Mouse (Mus musculus): ENCODE results near the gene Hps4. TPM values are rescaled to one million over a fixed set of nuclear protein-coding genes. Genes with fewer than 3 reads are reported as not detected.
A peak's percentile ranks its signal among the peaks of the same experiment; 100 is the strongest.

Gene Hps4
- total RNA-seq (2014; rRNA removed) (12.3 and 17.5 TPM in 2 replicates), polyA plus RNA-seq (2012; rRNA removed) (19.0 and 30.9 TPM in 2 replicates)

DNA sequence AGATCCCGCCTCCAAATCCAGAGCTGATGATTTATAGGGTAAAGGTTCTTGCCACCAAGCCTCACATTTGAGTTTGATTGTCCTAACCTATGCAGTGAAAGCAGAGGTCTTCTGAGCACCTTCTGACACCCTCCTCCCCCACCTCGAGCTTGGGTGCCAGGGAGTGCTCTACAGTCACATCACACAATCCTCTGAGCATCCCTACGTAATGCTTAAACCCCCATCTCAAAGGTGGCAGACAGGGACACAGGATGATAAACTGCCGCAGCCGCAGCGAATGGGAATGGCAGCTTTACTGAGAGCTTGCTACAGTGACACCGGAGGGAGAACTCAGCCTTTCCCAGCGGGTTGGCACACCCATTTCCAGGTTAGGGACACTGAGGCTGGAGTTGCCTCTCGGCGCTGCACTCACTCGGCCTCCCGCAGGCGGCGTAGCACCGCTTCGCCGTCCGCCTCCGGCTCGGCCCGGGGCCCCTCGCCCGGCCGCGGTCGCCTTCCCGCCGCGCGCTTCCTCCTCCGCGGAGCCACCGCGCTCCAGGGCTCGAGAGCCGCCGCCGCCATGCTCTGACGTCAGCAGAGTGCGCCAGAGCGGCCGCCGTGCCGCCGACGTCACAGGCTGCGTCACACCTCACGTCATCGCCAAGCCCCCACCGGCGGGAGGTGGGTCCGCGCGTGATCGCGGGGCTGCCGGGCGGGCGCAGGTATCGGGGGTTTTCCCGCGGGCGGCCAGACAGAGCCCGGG lies at the start of gene Hps4, which contains the start of gene Srrd:
TSS of gene Hps4 (plus strand) at position 621 of the 742 bp plus-strand sequence.
TSS of gene Srrd (minus strand) at position 578 of the 742 bp plus-strand sequence.
- H3K4me3 ChIP-seq (ENCODE audit: insufficient read depth, low read depth, low read length): peak within 1 kb of the TSS; percentile 78
- H3K27me3 ChIP-seq (ENCODE audit: control insufficient read depth, insufficient read depth, low read length): no peaks in the 10 kb centered on the region
- 2% methylated on average over 64 of the region's 64 CpGs for WGBS
- peak within 1 kb of the TSS; percentile 84 for H3K9ac ChIP-seq (ENCODE audit: low read depth, low read length)
- no peak for TF ChIP-seq CTCF (IDR thresholded peaks at IDR 0.05; ENCODE audit: low read depth, low read length)
- peak; percentile 39; the same call in 1 of the 2 replicates for TF ChIP-seq POLR2A (IDR thresholded peaks at IDR 0.05; ENCODE audit: extremely low read depth, insufficient read depth, low read length)
- H3K79me2 ChIP-seq (ENCODE audit: control insufficient read depth, insufficient read depth, low read length): no peaks in the 10 kb centered on the region
- no peak for DNase-seq (ENCODE audit: extremely low read depth, low read depth, low spot score)
- H3K36me3 ChIP-seq (ENCODE audit: control insufficient read depth, insufficient read depth, low read length): no peaks in the 10 kb centered on the region; the same call in 1 of the 2 replicates
- H3K4me1 ChIP-seq (ENCODE audit: control insufficient read depth, insufficient read depth, low read length): peaks cover 12% of the 10 kb centered on the region
- H3K27ac ChIP-seq (replicated peaks; ENCODE audit: insufficient read depth, low read depth, low read length): peak within 1 kb of the TSS; percentile 86

DNA sequence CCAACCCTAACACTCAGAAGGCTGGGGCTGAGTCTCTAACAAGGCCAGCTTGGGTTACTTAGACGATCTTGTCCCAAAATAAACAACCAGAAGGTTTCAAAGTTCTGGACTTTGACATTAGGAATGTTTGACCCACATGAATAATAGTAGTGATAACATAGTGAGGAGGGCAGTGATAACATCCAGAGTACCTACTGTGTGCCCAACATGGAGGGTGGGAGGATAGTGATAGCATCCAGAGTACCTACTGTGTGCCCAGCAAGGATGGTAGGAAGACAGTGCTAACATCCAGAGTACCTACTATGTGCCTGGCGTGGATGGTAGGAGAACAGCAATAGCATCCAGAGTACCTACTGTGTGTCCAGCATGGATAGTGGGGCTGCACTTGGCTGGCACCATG lies 49.1 kb upstream of the Hps4 start:
- TF ChIP-seq POLR2A (IDR thresholded peaks at IDR 0.05; ENCODE audit: extremely low read depth, insufficient read depth, low read length) (no peak), CTCF (IDR thresholded peaks at IDR 0.05; ENCODE audit: low read depth, low read length) (no peak)
- Histone ChIP-seq H3K79me2 (ENCODE audit: control insufficient read depth, insufficient read depth, low read length) (peaks cover 52% of the 10 kb centered on the region), H3K9ac (ENCODE audit: low read depth, low read length) (no peak overlapping the region), H3K27ac (replicated peaks; ENCODE audit: insufficient read depth, low read depth, low read length) (peak overlapping the region; percentile 80), H3K36me3 (ENCODE audit: control insufficient read depth, insufficient read depth, low read length) (no peaks in the 10 kb centered on the region), H3K4me1 (ENCODE audit: control insufficient read depth, insufficient read depth, low read length) (peaks cover 84% of the 10 kb centered on the region), H3K27me3 (ENCODE audit: control insufficient read depth, insufficient read depth, low read length) (no peaks in the 10 kb centered on the region), H3K4me3 (ENCODE audit: insufficient read depth, low read depth, low read length) (no peak overlapping the region)
- WGBS: 54% methylated on average over 2 of the region's 2 CpGs
- DNase-seq (ENCODE audit: extremely low read depth, low read depth, low spot score): peak; percentile 87

GRCm38 (mm10) chr5:112294696-112295095 lies 48.2 kb upstream of the Hps4 start:
- Histone ChIP-seq H3K4me3 (ENCODE audit: insufficient read depth, low read depth, low read length) (no peak overlapping the region), H3K9ac (ENCODE audit: low read depth, low read length) (0 out of 2 replicates have a peak overlapping the region, but pooled peaks have one; percentile 23), H3K27ac (replicated peaks; ENCODE audit: insufficient read depth, low read depth, low read length) (peak overlapping the region; percentile 64), H3K36me3 (ENCODE audit: control insufficient read depth, insufficient read depth, low read length) (no peaks in the 10 kb centered on the region), H3K27me3 (ENCODE audit: control insufficient read depth, insufficient read depth, low read length) (no peaks in the 10 kb centered on the region), H3K79me2 (ENCODE audit: control insufficient read depth, insufficient read depth, low read length) (peaks cover 54% of the 10 kb centered on the region), H3K4me1 (ENCODE audit: control insufficient read depth, insufficient read depth, low read length) (peaks cover 88% of the 10 kb centered on the region)
- DNase-seq (ENCODE audit: extremely low read depth, low read depth, low spot score): peak; percentile 68
- 42% methylated on average over 4 of the region's 4 CpGs for WGBS
- TF ChIP-seq POLR2A (IDR thresholded peaks at IDR 0.05; ENCODE audit: extremely low read depth, insufficient read depth, low read length) (no peak), CTCF (IDR thresholded peaks at IDR 0.05; ENCODE audit: low read depth, low read length) (no peak)

GRCm38 (mm10) chr5:112295162-112295561 lies 47.7 kb upstream of the Hps4 start:
- H3K27ac ChIP-seq (replicated peaks; ENCODE audit: insufficient read depth, low read depth, low read length): peak overlapping the region; percentile 33

DNA sequence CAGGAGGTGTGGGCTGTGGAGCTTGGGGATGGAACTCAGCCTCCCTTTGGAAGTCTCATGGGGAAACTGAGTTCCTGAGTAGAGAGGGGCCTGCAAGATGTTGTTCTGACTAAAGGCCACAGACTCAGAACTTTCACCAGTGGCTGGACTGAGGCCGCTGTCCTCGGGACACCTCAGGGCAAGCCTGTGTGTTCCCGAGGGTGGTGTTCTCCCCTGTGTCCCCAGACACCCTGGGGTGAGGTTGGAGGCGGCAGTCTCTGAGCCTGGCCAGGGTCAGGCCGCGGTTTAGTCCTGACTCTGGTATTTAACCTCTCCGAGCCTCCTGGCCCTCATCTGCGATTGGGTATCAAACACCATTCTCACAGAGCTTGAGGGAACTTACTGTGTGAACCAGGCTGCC lies 47.3 kb upstream of the Hps4 start:
- Histone ChIP-seq H3K9ac (ENCODE audit: low read depth, low read length) (peak overlapping the region; percentile 23), H3K36me3 (ENCODE audit: control insufficient read depth, insufficient read depth, low read length) (no peaks in the 10 kb centered on the region), H3K27ac (replicated peaks; ENCODE audit: insufficient read depth, low read depth, low read length) (peak overlapping the region; percentile 33), H3K4me3 (ENCODE audit: insufficient read depth, low read depth, low read length) (no peak overlapping the region), H3K27me3 (ENCODE audit: control insufficient read depth, insufficient read depth, low read length) (no peaks in the 10 kb centered on the region), H3K79me2 (ENCODE audit: control insufficient read depth, insufficient read depth, low read length) (peaks cover 60% of the 10 kb centered on the region), H3K4me1 (ENCODE audit: control insufficient read depth, insufficient read depth, low read length) (peaks cover 91% of the 10 kb centered on the region)
- TF ChIP-seq CTCF (IDR thresholded peaks at IDR 0.05; ENCODE audit: low read depth, low read length) (no peak), POLR2A (IDR thresholded peaks at IDR 0.05; ENCODE audit: extremely low read depth, insufficient read depth, low read length) (no peak)
- 15% methylated on average over 8 of the region's 8 CpGs for WGBS
- DNase-seq (ENCODE audit: extremely low read depth, low read depth, low spot score): peak; percentile 66

More at GRCm38 (mm10) chr5:112295162-112295561, 47.7 kb upstream of the Hps4 start:
- Histone ChIP-seq H3K79me2 (ENCODE audit: control insufficient read depth, insufficient read depth, low read length) (peaks cover 59% of the 10 kb centered on the region), H3K9ac (ENCODE audit: low read depth, low read length) (peak overlapping the region; percentile 23), H3K4me1 (ENCODE audit: control insufficient read depth, insufficient read depth, low read length) (peaks cover 91% of the 10 kb centered on the region), H3K36me3 (ENCODE audit: control insufficient read depth, insufficient read depth, low read length) (no peaks in the 10 kb centered on the region), H3K27me3 (ENCODE audit: control insufficient read depth, insufficient read depth, low read length) (no peaks in the 10 kb centered on the region), H3K4me3 (ENCODE audit: insufficient read depth, low read depth, low read length) (no peak overlapping the region)
- WGBS: 70% methylated on average over 8 of the region's 8 CpGs
- DNase-seq (ENCODE audit: extremely low read depth, low read depth, low spot score): no peak
- TF ChIP-seq POLR2A (IDR thresholded peaks at IDR 0.05; ENCODE audit: extremely low read depth, insufficient read depth, low read length) (no peak), CTCF (IDR thresholded peaks at IDR 0.05; ENCODE audit: low read depth, low read length) (no peak)
